Mouse (Mus musculus): ENCODE results near the gene Cryzl2. TPM values are rescaled to one million over a fixed set of nuclear protein-coding genes. Genes with fewer than 3 reads are reported as not detected.

Cryzl2 gene
- polyA plus RNA-seq, 1 experiment from 2014 or later = 9.5 TPM

DNA sequence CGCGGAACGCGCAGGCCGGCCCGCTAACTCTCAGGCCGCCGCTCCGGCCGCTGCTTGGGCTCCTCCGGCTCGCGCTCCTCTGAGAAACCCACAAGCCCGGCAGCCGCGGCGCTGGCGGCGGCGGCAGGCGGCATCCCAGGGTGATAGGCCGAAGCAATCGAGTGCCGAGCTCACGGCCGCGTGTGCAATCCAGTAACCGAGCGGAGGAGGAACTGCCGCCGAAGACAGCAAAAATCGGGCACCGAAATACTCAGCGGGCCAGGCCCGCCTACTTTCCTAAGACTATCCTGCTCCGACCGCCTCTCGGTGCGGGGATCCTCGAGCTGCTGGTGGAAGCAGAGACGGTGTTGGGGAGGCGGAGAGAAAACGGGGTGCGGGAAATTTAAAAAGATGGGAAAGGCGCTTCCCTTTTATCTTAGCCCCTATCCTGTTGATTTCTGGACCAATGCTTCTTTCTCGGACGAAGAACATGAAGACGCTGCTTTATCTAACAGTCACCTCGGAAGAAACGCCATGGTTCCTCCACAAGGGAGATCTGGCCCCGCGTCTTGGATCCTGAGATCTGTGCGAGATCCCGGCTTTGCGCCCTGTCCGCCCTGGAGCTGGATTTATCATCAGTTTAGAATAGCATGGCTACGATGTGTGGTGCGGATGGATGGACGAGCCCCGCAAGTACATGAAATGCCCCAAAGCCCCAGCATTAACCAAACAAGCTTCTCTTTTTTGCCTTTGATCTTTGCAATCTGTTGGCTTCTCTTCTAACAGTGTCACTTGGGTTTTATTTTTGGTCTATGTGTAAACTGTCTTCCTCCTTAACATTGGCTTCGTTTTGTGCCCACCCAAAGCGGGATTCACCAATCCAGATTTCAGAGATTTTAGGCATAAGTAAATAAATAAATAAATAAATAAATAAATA, 45.7 kb upstream of the Cryzl2 start, which contains the start of gene Rasal2:
Gene Rasal2 (minus strand): TSS at position 142 of the 916 bp plus-strand sequence.
- WGBS (ENCODE audit: insufficient replicate concordance) = under 1% methylated on average over 61 of the region's 62 CpGs
- peak within 1 kb of the TSS; percentile 90 for H3K4me3 ChIP-seq (ENCODE audit: low read depth, low read length)
- DNase-seq = peak; percentile 94

DNA sequence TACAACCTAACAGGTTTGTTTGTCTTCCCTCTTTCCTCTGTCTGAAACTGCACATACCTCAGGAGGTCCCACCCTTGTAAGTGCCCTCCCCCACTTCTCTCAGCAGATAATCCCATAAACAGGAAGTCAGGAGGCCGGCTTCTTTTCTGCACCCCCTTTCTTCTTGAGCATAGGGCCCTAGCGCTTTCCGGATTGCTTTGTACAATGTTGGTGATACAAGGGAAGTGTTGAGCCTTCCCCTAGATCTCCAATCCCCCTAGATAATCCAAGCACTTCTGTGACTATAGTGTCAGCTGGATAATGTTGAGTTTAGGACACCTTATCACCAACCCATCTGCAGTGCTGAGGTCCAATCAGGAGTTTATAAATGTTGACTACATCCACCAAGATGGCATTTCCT, 42.6 kb upstream of the Cryzl2 start:
- Histone ChIP-seq H3K4me2 (ENCODE audit: low read depth, low read length) (no peak overlapping the region), H3K9me3 (ENCODE audit: low read length) (no peaks in the 10 kb centered on the region), H3K36me3 (replicated peaks; ENCODE audit: insufficient read depth, low read length) (no peaks in the 10 kb centered on the region), H3K27me3 (ENCODE audit: insufficient read depth, low read length) (no peaks in the 10 kb centered on the region), H3K27ac (ENCODE audit: low read depth) (no peak overlapping the region), H3K4me1 (ENCODE audit: insufficient read depth) (peaks cover 7% of the 10 kb centered on the region; the same call in 1 of the 2 replicates), H3K9ac (replicated peaks) (no peak overlapping the region), H3K4me3 (ENCODE audit: low read depth, low read length) (no peak overlapping the region)
- DNase-seq (no peak), ATAC-seq (no peak)
- WGBS (ENCODE audit: insufficient replicate concordance) = 30% methylated on average over 3 of the region's 3 CpGs
- TF ChIP-seq CTCF (IDR thresholded peaks at IDR 0.05; ENCODE audit: low read depth) (no peak), EP300 (IDR thresholded peaks at IDR 0.05; ENCODE audit: low read depth) (no peak)

More for the DNA sequence above, 45.7 kb upstream of the Cryzl2 start, which contains the start of gene Rasal2:
- TF ChIP-seq EP300 (IDR thresholded peaks at IDR 0.05; ENCODE audit: low read depth) (no peak), CTCF (IDR thresholded peaks at IDR 0.05; ENCODE audit: low read depth) (no peak)
- Histone ChIP-seq H3K27ac (ENCODE audit: low read depth) (peak within 1 kb of the TSS; percentile 74), H3K36me3 (replicated peaks; ENCODE audit: insufficient read depth, low read length) (no peaks in the 10 kb centered on the region), H3K9me3 (ENCODE audit: low read length) (no peaks in the 10 kb centered on the region), H3K4me2 (ENCODE audit: low read depth, low read length) (peak within 1 kb of the TSS; percentile 93), H3K27me3 (ENCODE audit: insufficient read depth, low read length) (no peaks in the 10 kb centered on the region), H3K9ac (replicated peaks) (peak within 1 kb of the TSS; percentile 68), H3K4me1 (ENCODE audit: insufficient read depth) (peaks cover 8% of the 10 kb centered on the region; the same call in 1 of the 2 replicates)
- peak; percentile 91 for ATAC-seq

DNA sequence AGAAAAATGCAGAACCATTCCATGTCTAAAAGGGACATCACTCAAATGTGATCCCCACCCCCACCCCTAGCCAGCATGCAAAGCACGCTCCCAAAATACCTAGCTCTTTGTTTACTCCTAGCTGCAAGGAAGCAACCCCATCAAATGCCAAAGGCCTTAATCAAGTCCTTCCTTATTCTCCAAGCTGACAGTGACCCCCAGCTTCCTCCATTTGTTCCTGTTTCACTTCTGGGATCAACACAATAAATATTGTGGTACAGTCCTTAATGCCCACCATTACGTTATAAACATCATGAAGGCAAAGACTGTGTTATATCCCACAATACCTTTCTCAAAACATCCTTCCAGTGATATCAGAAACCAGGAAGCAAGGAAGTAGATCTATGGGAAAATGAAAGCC, 41.7 kb upstream of the Cryzl2 start:
- Histone ChIP-seq H3K27ac (ENCODE audit: low read depth) (no peak overlapping the region), H3K4me1 (ENCODE audit: insufficient read depth) (no peaks in the 10 kb centered on the region), H3K4me2 (ENCODE audit: low read depth, low read length) (no peak overlapping the region), H3K9me3 (ENCODE audit: low read length) (no peaks in the 10 kb centered on the region), H3K27me3 (ENCODE audit: insufficient read depth, low read length) (no peaks in the 10 kb centered on the region), H3K4me3 (ENCODE audit: low read depth, low read length) (no peak overlapping the region), H3K36me3 (replicated peaks; ENCODE audit: insufficient read depth, low read length) (no peaks in the 10 kb centered on the region), H3K9ac (replicated peaks) (no peak overlapping the region)
- 78% methylated on average over 2 of the region's 2 CpGs for WGBS (ENCODE audit: insufficient replicate concordance)
- ATAC-seq (no peak), DNase-seq (no peak)
- TF ChIP-seq CTCF (IDR thresholded peaks at IDR 0.05; ENCODE audit: low read depth) (no peak), EP300 (IDR thresholded peaks at IDR 0.05; ENCODE audit: low read depth) (no peak)

DNA sequence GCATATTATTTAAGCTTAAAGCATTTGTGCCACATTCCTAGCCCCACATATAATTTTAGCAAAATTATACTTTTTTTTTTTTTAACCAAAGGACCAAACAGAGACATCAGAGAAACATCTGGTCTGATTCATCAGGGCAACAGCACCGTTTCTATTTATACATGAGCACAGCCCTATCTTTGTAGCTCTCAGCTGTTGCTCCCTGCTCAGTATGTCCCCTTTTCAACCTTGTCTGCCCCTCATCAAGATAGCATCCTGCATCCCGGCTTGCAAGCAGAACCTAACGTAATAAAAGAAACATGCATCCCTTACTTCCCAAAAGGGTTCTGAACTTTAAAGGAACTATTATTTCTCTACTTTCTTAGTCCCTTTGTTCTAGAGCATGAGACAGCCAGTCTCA, 41.0 kb upstream of the Cryzl2 start:
- no peaks in the 10 kb centered on the region for H3K36me3 ChIP-seq (replicated peaks; ENCODE audit: insufficient read depth, low read length)
- no peak overlapping the region for H3K9ac ChIP-seq (replicated peaks)
- H3K9me3 ChIP-seq (ENCODE audit: low read length) = no peaks in the 10 kb centered on the region
- DNase-seq = no peak
- H3K27me3 ChIP-seq (ENCODE audit: insufficient read depth, low read length) = no peaks in the 10 kb centered on the region
- no peaks in the 10 kb centered on the region for H3K4me1 ChIP-seq (ENCODE audit: insufficient read depth)
- WGBS (ENCODE audit: insufficient replicate concordance) = 45% methylated on average over 3 of the region's 3 CpGs
- no peak overlapping the region for H3K4me2 ChIP-seq (ENCODE audit: low read depth, low read length)
- ATAC-seq = no peak
- H3K27ac ChIP-seq (ENCODE audit: low read depth) = no peak overlapping the region
- no peak overlapping the region for H3K4me3 ChIP-seq (ENCODE audit: low read depth, low read length)
- TF ChIP-seq CTCF (IDR thresholded peaks at IDR 0.05; ENCODE audit: low read depth) (no peak), EP300 (IDR thresholded peaks at IDR 0.05; ENCODE audit: low read depth) (no peak)

DNA sequence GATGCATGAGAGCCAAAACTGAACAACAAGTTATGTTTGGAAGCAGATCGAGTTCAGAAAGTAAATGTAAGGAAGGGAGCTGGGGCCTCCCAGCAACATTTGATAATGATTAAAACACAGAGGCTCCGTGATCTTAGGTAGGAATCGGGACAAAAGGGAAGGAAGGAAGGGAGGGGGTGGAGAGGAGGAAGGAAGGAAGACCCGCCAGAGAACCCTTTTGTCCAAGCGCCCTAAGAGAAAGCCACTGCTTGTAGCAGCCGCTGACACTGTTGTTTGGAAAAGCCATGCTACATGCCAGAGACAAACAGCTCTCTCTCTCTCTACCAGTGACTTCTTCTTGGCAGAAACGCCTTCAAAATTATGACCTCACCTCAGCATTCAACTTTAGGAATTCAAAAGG, 40.5 kb upstream of the Cryzl2 start:
- Histone ChIP-seq H3K27me3 (ENCODE audit: insufficient read depth, low read length) (no peaks in the 10 kb centered on the region), H3K9ac (replicated peaks) (no peak overlapping the region), H3K4me1 (ENCODE audit: insufficient read depth) (no peaks in the 10 kb centered on the region), H3K4me2 (ENCODE audit: low read depth, low read length) (no peak overlapping the region), H3K36me3 (replicated peaks; ENCODE audit: insufficient read depth, low read length) (no peaks in the 10 kb centered on the region), H3K27ac (ENCODE audit: low read depth) (no peak overlapping the region), H3K4me3 (ENCODE audit: low read depth, low read length) (no peak overlapping the region), H3K9me3 (ENCODE audit: low read length) (no peaks in the 10 kb centered on the region)
- no peak for TF ChIP-seq CTCF (IDR thresholded peaks at IDR 0.05; ENCODE audit: low read depth)
- TF ChIP-seq EP300 (IDR thresholded peaks at IDR 0.05; ENCODE audit: low read depth) = no peak
- no peak for DNase-seq
- ATAC-seq = no peak
- 48% methylated on average over 7 of the region's 7 CpGs for WGBS (ENCODE audit: insufficient replicate concordance)

DNA sequence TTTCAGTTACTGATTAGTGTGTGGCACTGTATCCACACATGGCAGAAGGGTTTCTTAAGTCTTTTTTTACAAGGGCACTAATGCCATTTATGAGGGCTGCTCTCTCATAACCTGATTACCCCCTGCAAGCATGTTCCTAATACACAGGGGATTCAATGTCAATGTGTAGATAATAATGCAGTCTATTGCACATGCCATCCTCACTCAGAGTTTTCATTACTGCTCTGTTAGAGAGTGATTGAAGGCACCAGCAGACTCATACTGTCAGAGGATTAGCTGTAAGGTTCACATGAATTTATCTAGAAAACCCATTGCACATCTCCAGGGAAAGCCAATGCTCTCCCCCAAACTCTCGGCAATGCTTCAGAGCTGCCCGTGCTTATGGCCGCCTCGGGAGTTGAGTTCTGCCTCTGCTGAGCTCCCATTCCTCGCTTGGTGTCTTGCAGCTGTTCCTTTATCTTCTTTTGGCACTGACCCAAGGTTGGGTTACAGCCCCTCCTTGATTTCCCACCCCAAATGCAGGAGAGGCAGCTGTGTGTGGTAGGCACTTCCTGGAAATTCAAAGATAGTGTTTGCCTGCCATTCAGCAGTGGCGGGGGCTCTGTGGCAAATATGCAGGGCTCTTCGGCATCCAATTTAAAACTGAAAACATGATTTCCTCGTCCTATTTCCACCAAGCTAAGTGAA, 32.5 kb upstream of the Cryzl2 start:
- no peak overlapping the region for H3K4me3 ChIP-seq (ENCODE audit: low read depth, low read length)
- no peak for ATAC-seq

More for the DNA sequence above, 32.5 kb upstream of the Cryzl2 start:
- Histone ChIP-seq H3K9me3 (ENCODE audit: low read length) (no peaks in the 10 kb centered on the region), H3K27ac (ENCODE audit: low read depth) (no peak overlapping the region), H3K4me2 (ENCODE audit: low read depth, low read length) (0 out of 2 replicates have a peak overlapping the region, but pooled peaks have one; percentile 27), H3K36me3 (replicated peaks; ENCODE audit: insufficient read depth, low read length) (no peaks in the 10 kb centered on the region), H3K27me3 (ENCODE audit: insufficient read depth, low read length) (peaks cover 4% of the 10 kb centered on the region; the same call in 1 of the 2 replicates), H3K4me1 (ENCODE audit: insufficient read depth) (no peaks in the 10 kb centered on the region), H3K9ac (replicated peaks) (no peak overlapping the region)
- WGBS (ENCODE audit: insufficient replicate concordance) = 37% methylated on average over 8 of the region's 8 CpGs
- DNase-seq = no peak
- TF ChIP-seq EP300 (IDR thresholded peaks at IDR 0.05; ENCODE audit: low read depth) (no peak), CTCF (IDR thresholded peaks at IDR 0.05; ENCODE audit: low read depth) (no peak)

Measured in liver, postnatal 0 days (tissue).